Mouse (Mus musculus) activated CD4-positive, CD25-positive, alpha-beta regulatory T cell, adult 4 months (primary cell): ENCODE data around the gene Rhobtb3. TPM values are rescaled to one million over a fixed set of nuclear protein-coding genes. Genes with fewer than 3 reads are reported as not detected.

Source experiments
- ATAC-seq: one replicate; pipeline ENCODE4 v1.8.0; 2017
- polyA plus RNA-seq, 2 experiments: library from polyadenylated mRNA; unstranded; fragments of 100-300 nt; shearing (Covaris generic); gene quantifications; one replicate each; pipeline ENCODE4 v1.2.1; 2017

Rhobtb3 gene
- polyA plus RNA-seq, result not detected

GRCm38 (mm10) chr13:75943189-75944043 lies at the start of gene Rhobtb3:
TSS of gene Rhobtb3 (minus strand) at chr13:75943925.
- peak; percentile 19 for ATAC-seq

GRCm38 (mm10) chr13:75992169-75993028 lies 48.7 kb upstream of the Rhobtb3 start:
- no peak for ATAC-seq

- ATAC-seq, result no peak
Observed at GRCm38 (mm10) chr13:75988096-75988495, 44.4 kb upstream of the Rhobtb3 start.

GRCm38 (mm10) chr13:75981901-75982300 lies 38.2 kb upstream of the Rhobtb3 start:
- peak; percentile 46 for ATAC-seq

GRCm38 (mm10) chr13:75976649-75977048 lies 32.9 kb upstream of the Rhobtb3 start:
- ATAC-seq, result no peak

- no peak for ATAC-seq
Observed at GRCm38 (mm10) chr13:75976218-75976617, 32.5 kb upstream of the Rhobtb3 start.

- ATAC-seq, result no peak
Observed at GRCm38 (mm10) chr13:75975629-75976028, 31.9 kb upstream of the Rhobtb3 start.

- no peak for ATAC-seq
Observed at GRCm38 (mm10) chr13:75974481-75974880, 30.8 kb upstream of the Rhobtb3 start.

- no peak for ATAC-seq
Observed at GRCm38 (mm10) chr13:75966850-75967249, 23.1 kb upstream of the Rhobtb3 start, which contains the start of gene Spata9. TSS of gene Spata9 (plus strand) at chr13:75967150.

- ATAC-seq, result no peak
Observed at GRCm38 (mm10) chr13:75955357-75955992, 11.8 kb upstream of the Rhobtb3 start.

- no peak for ATAC-seq
Observed at GRCm38 (mm10) chr13:75950295-75950694, 6.6 kb upstream of the Rhobtb3 start.

GRCm38 (mm10) chr13:75944044-75944820 lies 507 bp upstream of the Rhobtb3 start:
- no peak for ATAC-seq

- ATAC-seq, result no peak
Observed at GRCm38 (mm10) chr13:75942731-75943130, 994 bp downstream of the Rhobtb3 start.

- no peak for ATAC-seq
Observed at GRCm38 (mm10) chr13:75941518-75942295, 2.0 kb downstream of the Rhobtb3 start.

GRCm38 (mm10) chr13:75940791-75941517 lies 2.8 kb downstream of the Rhobtb3 start:
- ATAC-seq, result no peak

GRCm38 (mm10) chr13:75938866-75939265 lies 4.9 kb downstream of the Rhobtb3 start:
- ATAC-seq, result no peak

- no peak for ATAC-seq
Observed at GRCm38 (mm10) chr13:75933287-75933686, 10.4 kb downstream of the Rhobtb3 start.

GRCm38 (mm10) chr13:75931073-75931472 lies 12.7 kb downstream of the Rhobtb3 start:
- no peak for ATAC-seq

GRCm38 (mm10) chr13:75930660-75931059 lies 13.1 kb downstream of the Rhobtb3 start:
- ATAC-seq, result no peak

GRCm38 (mm10) chr13:75930023-75930422 lies 13.7 kb downstream of the Rhobtb3 start:
- ATAC-seq, result no peak
